Mouse (Mus musculus) hindbrain, embryonic 11.5 days (tissue): ENCODE data around the gene Iyd. TPM values are rescaled to one million over a fixed set of nuclear protein-coding genes. Genes with fewer than 3 reads are reported as not detected.
"Not testable (repeated sequence)": the region's sequence is repeated elsewhere in the genome, so short reads cannot be mapped to it uniquely, and the experiment has no call there.

ENCODE experiments used
- ATAC-seq: fragments of 200-750 bp; cut with Nextera tagmentation; 2 replicates; pipeline ENCODE4 v1.8.0; 2017; ENCODE audit warnings: mild to moderate bottlenecking, moderate TSS enrichment, moderate library complexity; ENCODE audit not compliant: low FRiP score
- DNase-seq: peaks from one replicate; pipeline ENCODE4 v3.0.0-alpha.2; 2015; ENCODE audit warnings: low spot score
- H3K27ac ChIP-seq: fragments of 300-500 bp; sonication (generic); 2 replicates; pipeline ENCODE4 v1.5.1; 2014; ENCODE audit warnings: mild to moderate bottlenecking, low read depth, low read length
- H3K27me3 ChIP-seq: fragments of 300-500 bp; sonication (generic); 2 replicates; pipeline ENCODE4 v1.6.1; 2014; ENCODE audit warnings: mild to moderate bottlenecking, low read length, moderate library complexity, mixed read lengths; ENCODE audit not compliant: control insufficient read depth, insufficient read depth
- H3K36me3 ChIP-seq: fragments of 300-500 bp; sonication (generic); 2 replicates; pipeline ENCODE4 v1.6.1; 2014; ENCODE audit warnings: mild to moderate bottlenecking, low read length, moderate library complexity, mixed read lengths; ENCODE audit not compliant: control insufficient read depth, insufficient read depth
- H3K4me1 ChIP-seq: fragments of 300-500 bp; sonication (generic); replicated peaks from 2 replicates; pipeline ENCODE4 v1.6.1; 2014; ENCODE audit warnings: low read length, mixed read lengths; ENCODE audit not compliant: control insufficient read depth, insufficient read depth
- H3K4me2 ChIP-seq: fragments of 300-500 bp; sonication (generic); replicated peaks from 2 replicates; pipeline ENCODE4 v1.6.1; 2014; ENCODE audit warnings: mild to moderate bottlenecking, low read depth, low read length
- H3K4me3 ChIP-seq: fragments of 300-500 bp; sonication (generic); 2 replicates; pipeline ENCODE4 v1.5.1; 2014; ENCODE audit warnings: low read depth, low read length
- H3K9ac ChIP-seq: fragments of 300-500 bp; sonication (generic); 2 replicates; pipeline ENCODE4 v1.6.1; 2014; ENCODE audit warnings: low read depth, low read length
- H3K9me3 ChIP-seq: fragments of 300-500 bp; sonication (generic); 2 replicates; pipeline ENCODE4 v1.6.1; 2016; ENCODE audit warnings: low read length; ENCODE audit not compliant: control insufficient read depth
- WGBS: fragments of 180-500 bp; shearing (Covaris S2); extraction: QIAGEN DNeasy Blood & Tissue Kit; methylation state at CpG from one replicate; pipeline ENCODE4 v1.1.7; 2014; 5-methylcytosine and 5-hydroxymethylcytosine counted together
- polyA plus RNA-seq: library from polyadenylated mRNA; unstranded; fragments of >200 nt; fragmentation: Nextera tagmentation; extraction: Ambion mirVana; gene quantifications from 2 replicates; pipeline ENCODE4 v1.2.1, GENCODE M21; 2014

Gene Iyd
- polyA plus RNA-seq: 0.10 TPM in 1 of 2 replicates, not detected in the other

DNA sequence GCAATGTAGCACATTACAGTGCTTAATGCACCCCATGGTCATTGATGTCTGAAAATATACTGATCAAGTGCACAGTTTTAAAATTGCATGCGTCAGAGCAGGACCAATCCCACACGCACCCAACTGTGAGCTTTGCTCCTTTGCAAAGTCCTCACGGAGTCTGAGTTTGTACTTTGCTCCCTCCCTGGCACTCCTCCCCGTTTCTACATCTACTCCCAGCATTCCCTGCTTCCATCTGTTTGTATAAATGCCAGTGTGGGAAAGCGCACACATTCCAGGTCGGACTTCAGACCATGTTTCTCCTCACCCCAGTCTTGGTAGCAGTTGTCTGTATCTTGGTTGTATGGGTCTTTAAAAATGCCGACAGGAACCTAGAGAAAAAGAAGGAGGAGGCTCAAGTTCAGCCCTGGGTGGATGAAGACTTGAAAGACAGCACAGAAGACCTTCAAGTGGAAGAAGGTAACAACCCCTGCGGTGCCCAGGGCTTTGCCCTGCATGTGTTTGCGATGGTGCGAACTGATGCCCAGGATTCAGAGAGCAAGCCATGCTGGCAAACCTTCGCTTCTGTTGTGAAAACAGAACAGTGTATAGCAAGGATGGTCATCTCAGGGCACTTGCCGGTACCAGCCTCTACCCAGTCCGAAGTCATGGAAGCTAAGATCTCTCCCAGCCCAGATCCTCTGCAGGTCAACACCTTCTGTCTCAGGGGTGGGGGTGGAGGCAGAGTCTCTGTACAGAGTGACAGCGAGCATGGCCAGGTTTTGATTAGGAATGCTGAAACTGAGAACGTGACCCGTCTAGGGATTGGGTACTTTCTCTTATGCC, at the start of gene Iyd:
TSS of gene Iyd (plus strand) at position 238 of the 825 bp plus-strand sequence.
- Histone ChIP-seq H3K27me3 (no peaks in the 10 kb centered on the region), H3K9me3 (no peaks in the 10 kb centered on the region), H3K4me2 (no peak within 1 kb of the TSS), H3K4me1 (0 out of 2 replicates have a peak, but pooled peaks cover 3% of the 10 kb centered on the region), H3K9ac (no peak within 1 kb of the TSS), H3K36me3 (no peaks in the 10 kb centered on the region), H3K4me3 (no peak within 1 kb of the TSS), H3K27ac (no peak within 1 kb of the TSS)
- ATAC-seq: no peak
- 78% methylated on average over 16 of the region's 16 CpGs for WGBS
- DNase-seq: no peak

DNA sequence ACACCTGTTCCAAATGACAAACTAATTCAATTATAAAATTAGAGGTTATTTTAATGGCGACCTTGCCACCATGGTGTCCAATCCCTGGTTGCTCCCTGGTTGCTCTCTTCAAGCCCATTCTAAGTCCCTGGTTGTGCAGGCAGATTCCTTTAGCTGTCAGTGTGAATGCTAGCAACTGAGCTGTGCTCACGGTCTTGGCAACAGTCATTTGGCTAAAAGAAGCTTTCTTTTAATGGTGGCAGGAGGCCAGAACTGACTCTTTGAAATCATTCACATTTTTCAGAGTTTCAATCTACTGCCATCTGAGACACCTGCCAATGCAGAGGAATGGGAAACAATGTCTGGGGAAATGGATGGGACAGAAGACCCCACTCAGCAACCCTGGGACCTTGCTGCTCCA, 43.2 kb upstream of the Iyd start:
- WGBS: 86% methylated on average over 2 of the region's 2 CpGs
- Histone ChIP-seq H3K9ac (no peak overlapping the region), H3K27me3 (no peaks in the 10 kb centered on the region), H3K27ac (no peak overlapping the region), H3K36me3 (no peaks in the 10 kb centered on the region), H3K9me3 (no peaks in the 10 kb centered on the region), H3K4me1 (no peaks in the 10 kb centered on the region), H3K4me2 (no peak overlapping the region), H3K4me3 (no peak overlapping the region)
- DNase-seq: no peak
- no peak for ATAC-seq

DNA sequence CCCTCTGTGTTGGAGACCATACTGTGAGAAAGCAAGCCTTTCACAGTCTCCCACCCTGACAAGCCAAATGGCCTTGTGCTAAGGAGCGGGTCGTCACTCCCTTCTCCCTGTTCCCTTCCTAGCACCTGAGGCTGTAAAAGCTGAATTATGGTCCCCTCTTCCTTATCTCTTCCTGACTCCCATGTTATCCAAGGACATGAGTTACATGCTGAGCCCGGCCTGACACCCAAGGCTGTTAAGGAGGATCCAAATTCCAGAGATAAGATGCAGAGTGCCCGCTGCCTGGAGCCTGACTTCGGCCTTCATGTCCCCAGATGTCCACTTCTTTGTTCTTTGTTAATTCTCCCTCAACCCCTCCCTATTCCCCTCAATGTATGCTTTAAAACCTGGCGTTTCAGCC, 39.2 kb upstream of the Iyd start:
- not testable (repeated sequence) for H3K4me1 ChIP-seq, H3K4me3 ChIP-seq

DNA sequence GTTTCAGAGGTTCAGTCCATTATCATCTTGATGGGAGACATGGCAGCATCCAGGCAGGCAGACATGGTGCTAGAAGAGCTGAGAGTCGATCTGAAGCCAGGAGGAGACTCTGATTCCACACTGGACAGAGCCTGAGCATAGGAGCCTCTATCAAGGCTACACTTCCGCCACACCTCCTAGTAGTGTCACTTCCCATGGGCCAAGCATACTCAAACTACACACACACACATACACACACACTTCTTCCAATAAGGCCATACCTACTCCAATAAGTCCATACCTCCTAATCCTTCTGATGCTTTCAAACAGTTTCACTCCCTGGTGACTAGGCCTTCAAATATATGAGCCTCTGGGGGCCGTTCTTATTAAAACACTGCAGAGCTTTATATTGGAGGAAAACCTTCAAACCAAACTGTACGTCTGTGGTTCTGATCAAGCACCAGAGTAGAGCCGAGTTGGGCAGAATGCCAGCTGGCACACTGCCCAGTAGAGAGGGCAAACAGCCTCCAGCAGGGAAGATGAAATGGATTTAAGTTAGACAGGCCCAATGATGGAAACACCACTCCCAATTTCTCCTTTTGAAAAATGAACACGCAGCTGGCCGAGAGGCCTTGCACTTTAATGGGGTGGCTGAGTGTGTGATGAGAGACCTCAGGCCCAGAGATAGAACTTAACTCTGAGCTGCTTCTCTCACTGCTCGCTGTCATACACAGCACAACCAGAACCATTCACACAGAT, 32.4 kb upstream of the Iyd start:
- H3K27ac ChIP-seq: no peak overlapping the region
- ATAC-seq: no peak

More for the DNA sequence above, 39.2 kb upstream of the Iyd start:
- not testable (repeated sequence) for H3K36me3 ChIP-seq, H3K4me2 ChIP-seq, H3K9me3 ChIP-seq, ATAC-seq, H3K9ac ChIP-seq, DNase-seq, H3K27me3 ChIP-seq, H3K27ac ChIP-seq
- WGBS: 92% methylated on average over 5 of the region's 6 CpGs

DNA sequence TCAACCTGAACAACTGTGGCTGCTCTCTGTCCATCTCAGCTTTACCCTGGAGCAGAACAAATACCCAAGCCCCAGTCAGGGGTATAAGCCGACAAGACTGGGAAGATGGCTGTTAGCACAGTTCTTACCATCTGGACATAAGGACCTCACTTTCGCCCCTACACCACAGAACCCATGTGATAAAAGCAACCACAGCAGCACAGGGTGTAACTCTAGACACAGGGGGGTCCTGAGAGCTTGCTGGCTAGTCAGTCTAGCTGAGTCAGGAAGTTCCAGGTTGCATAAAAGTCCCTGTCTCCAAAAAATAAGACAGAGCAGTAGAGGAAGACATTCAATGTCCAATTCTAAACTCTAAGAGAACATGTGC, 31.8 kb upstream of the Iyd start:
- DNase-seq (no peak), ATAC-seq (no peak)
- no peaks in the 10 kb centered on the region for H3K9me3 ChIP-seq
- H3K27ac ChIP-seq: no peak overlapping the region
- H3K27me3 ChIP-seq: no peaks in the 10 kb centered on the region
- H3K4me1 ChIP-seq: no peaks in the 10 kb centered on the region
- no peaks in the 10 kb centered on the region for H3K36me3 ChIP-seq
- WGBS: 92% methylated on average over 2 of the region's 2 CpGs
- no peak overlapping the region for H3K4me3 ChIP-seq
- no peak overlapping the region for H3K9ac ChIP-seq
- H3K4me2 ChIP-seq: no peak overlapping the region

More for the DNA sequence above, 32.4 kb upstream of the Iyd start:
- no peaks in the 10 kb centered on the region for H3K36me3 ChIP-seq
- no peak overlapping the region for H3K4me3 ChIP-seq
- WGBS: 82% methylated on average over 8 of the region's 8 CpGs
- no peak overlapping the region for H3K9ac ChIP-seq
- no peaks in the 10 kb centered on the region for H3K9me3 ChIP-seq
- no peaks in the 10 kb centered on the region for H3K4me1 ChIP-seq
- DNase-seq: peak; percentile 19
- H3K27me3 ChIP-seq: no peaks in the 10 kb centered on the region
- no peak overlapping the region for H3K4me2 ChIP-seq

DNA sequence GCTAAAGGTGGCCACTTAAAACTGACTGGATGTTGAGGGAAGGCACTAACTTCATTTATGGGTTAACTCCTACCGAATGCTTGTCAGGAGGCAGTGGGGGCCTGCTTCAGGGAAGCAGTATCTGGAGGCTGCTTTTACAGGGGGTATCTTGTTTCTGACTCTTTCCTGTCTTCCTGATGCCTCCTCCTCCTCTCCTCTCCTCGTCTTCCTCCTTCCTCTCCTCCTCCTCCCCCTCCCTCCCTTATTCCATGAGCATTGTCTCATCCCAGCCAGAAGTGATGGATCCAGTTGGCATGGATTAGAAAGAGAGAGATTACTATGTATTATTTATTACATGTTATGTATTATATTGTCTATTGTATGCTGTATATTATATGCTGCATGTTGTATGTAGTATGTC, 31.3 kb upstream of the Iyd start:
- DNase-seq (no peak), ATAC-seq (no peak)
- no peaks in the 10 kb centered on the region for H3K9me3 ChIP-seq
- H3K27me3 ChIP-seq: no peaks in the 10 kb centered on the region
- no peak overlapping the region for H3K4me2 ChIP-seq
- no peak overlapping the region for H3K27ac ChIP-seq
- H3K36me3 ChIP-seq: no peaks in the 10 kb centered on the region
- 51% methylated on average over 2 of the region's 2 CpGs for WGBS
- no peak overlapping the region for H3K4me3 ChIP-seq
- H3K9ac ChIP-seq: no peak overlapping the region
- no peaks in the 10 kb centered on the region for H3K4me1 ChIP-seq

DNA sequence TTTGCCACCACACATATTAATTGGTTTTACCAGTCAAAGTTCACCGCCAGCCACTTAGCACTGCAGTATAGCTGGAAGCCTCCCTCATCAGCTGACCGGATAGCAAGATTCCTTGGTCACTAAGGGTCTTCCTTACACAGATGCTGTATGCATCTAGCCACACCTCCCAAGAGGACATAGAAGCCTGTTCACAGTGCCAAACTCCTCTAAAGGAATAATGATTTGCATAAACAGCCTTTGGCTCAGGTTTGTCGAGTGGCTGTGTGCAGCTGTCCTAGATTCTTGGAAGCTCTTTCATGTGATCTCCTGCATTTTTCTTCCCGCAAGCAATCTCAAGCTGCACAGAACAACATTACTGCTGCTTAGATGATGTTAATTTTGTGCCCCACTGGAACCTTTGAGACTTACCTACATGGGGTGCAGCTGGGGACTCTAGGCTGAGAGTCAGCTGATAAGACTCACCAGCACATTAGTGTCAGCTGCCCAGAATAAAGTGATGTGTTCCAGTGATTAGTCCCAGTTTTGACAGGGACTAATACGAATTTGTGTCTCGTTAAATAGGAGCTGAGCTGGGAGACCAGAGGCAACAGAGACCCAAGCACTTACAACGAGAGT, 30.3 kb upstream of the Iyd start:
- H3K4me1 ChIP-seq: no peaks in the 10 kb centered on the region
- no peaks in the 10 kb centered on the region for H3K36me3 ChIP-seq
- no peak overlapping the region for H3K4me2 ChIP-seq
- no peak overlapping the region for H3K27ac ChIP-seq
- ATAC-seq (0 out of 2 replicates have a peak, but pooled peaks have one; percentile 31), DNase-seq (no peak)
- no peak overlapping the region for H3K9ac ChIP-seq
- H3K9me3 ChIP-seq: no peaks in the 10 kb centered on the region
- H3K4me3 ChIP-seq: no peak overlapping the region
- no peaks in the 10 kb centered on the region for H3K27me3 ChIP-seq
- WGBS: 73% methylated on average over 7 of the region's 7 CpGs

GRCm38 (mm10) chr10:3510486-3510885, 29.6 kb upstream of the Iyd start:
- 75% methylated on average over 3 of the region's 3 CpGs for WGBS
- no peak for ATAC-seq
- H3K27ac ChIP-seq: no peak overlapping the region
- DNase-seq: no peak
- no peak overlapping the region for H3K4me3 ChIP-seq
- H3K9ac ChIP-seq: no peak overlapping the region
- no peak overlapping the region for H3K4me2 ChIP-seq
- no peaks in the 10 kb centered on the region for H3K4me1 ChIP-seq
- H3K27me3 ChIP-seq: no peaks in the 10 kb centered on the region
- H3K36me3 ChIP-seq: no peaks in the 10 kb centered on the region
- H3K9me3 ChIP-seq: no peaks in the 10 kb centered on the region
